Mouse (Mus musculus) heart, postnatal 10 days (tissue): ENCODE results near the gene Cyp4f17. TPM values are rescaled to one million over a fixed set of nuclear protein-coding genes. Genes with fewer than 3 reads are reported as not detected.

Experiments used
- total RNA-seq, 2 experiments: library from RNA; stranded (reverse); gene quantifications; 2 replicates each; pipeline ENCODE4 v1.2.3; 2021

Cyp4f17 gene
- total RNA-seq, 2 experiments from 2014 or later: 6.4 to 6.8 TPM

Other genes with a start within 250 kb of the Cyp4f17 start
- 10 to 100 TPM; 75.4 to 77.0 TPM for gene Brd4, start 221.3 kb upstream of the Cyp4f17 start, total RNA-seq
- gene Akap8, start 184.8 kb upstream of the Cyp4f17 start, total RNA-seq: 10 to 100 TPM; 62.0 to 72.8 TPM
- gene Akap8l, start 155.4 kb upstream of the Cyp4f17 start, total RNA-seq: 10 to 100 TPM; 46.6 to 51.8 TPM
- 10 to 100 TPM; 29.5 to 30.7 TPM for gene Wiz, start 116.6 kb upstream of the Cyp4f17 start, total RNA-seq
- 1 to 10 TPM in 1 of 2 experiments, under 1 TPM in 1; 0.55 to 1.3 TPM for gene Rasal3, start 102.5 kb upstream of the Cyp4f17 start, total RNA-seq
- under 1 TPM in 1 of 2 experiments, not detected in 1; 0.29 TPM for gene Pglyrp2, start 81.9 kb upstream of the Cyp4f17 start, total RNA-seq
- gene Cyp4f39, start 53.3 kb upstream of the Cyp4f17 start, total RNA-seq: under 1 TPM; 0.24 to 0.74 TPM
- 10 to 100 TPM in 1 of 2 experiments, 1 to 10 TPM in 1; 8.3 to 12.2 TPM for gene Cyp4f16, start 30.5 kb downstream of the Cyp4f17 start, total RNA-seq
- not detected for gene Cyp4f37, start 115.3 kb downstream of the Cyp4f17 start, total RNA-seq
- gene Cyp4f40, start 152.8 kb downstream of the Cyp4f17 start, total RNA-seq: not detected
- not detected for gene Cyp4f15, start 179.6 kb downstream of the Cyp4f17 start, total RNA-seq